Mouse (Mus musculus): ENCODE data around the gene Jhy.
A peak's percentile ranks its signal among the peaks of the same experiment; 100 is the strongest.

The Jhy gene

GRCm38 (mm10) chr9:40927351-40927980, 36.5 kb downstream of the Jhy start:
- no peak for DNase-seq (ENCODE audit: low spot score in 2 of 2)

DNA sequence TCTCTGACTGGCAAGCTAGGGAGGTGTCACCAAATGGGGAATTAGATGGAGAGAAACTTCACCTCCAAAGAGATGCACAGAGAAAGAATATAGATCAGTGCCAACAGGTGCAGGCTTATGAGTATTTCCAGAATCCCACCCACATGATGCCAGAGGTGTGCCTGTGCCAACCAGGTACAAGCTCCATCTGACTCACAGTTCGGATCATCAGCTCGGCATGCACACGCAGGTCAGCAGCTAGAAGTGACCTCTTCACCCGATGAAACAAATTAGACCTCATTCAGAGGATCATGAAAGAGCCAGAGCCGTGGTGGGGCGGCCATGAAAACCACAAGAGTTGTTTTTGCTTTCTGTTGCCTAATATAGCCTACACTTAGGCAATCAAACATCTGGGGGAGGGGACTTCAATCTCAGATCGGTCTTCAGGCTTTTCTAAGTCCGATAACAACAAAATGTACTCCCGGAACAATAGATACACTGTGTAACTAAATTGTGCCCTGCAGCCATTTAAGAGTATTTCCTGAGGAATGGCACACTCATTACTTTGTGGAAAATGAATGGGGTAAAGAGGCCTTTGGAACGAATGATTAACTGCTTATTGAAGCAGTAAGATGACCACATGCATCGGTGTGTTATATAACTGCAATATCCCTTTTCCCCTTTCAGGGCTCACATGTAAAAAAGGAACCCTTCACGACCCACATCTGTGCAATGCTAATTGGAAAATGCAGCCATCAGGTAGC, 45.9 kb downstream of the Jhy start:
- DNase-seq (ENCODE audit: low spot score in 2 of 2), result no peak

DNA sequence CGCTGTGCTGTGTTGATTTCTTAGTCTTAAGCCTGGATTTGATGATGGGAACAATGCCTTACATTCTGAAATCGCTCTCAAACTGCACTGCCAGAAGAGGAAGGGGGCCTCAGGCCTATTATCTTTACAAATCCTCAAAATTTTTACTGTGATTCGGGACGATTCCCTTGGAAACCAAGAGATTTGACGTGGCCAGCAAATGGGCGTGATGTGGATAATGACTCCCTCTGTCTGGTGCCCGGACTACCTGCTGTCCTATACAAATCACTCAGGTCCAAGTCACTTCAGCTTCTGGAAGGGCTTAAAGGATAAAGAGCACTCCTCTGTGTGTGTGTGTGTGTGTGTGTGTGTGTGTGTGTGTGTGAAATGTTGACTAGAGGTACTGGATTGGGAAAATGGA, 55.0 kb downstream of the Jhy start:
- DNase-seq (ENCODE audit: low spot score in 2 of 2), result no peak

DNA sequence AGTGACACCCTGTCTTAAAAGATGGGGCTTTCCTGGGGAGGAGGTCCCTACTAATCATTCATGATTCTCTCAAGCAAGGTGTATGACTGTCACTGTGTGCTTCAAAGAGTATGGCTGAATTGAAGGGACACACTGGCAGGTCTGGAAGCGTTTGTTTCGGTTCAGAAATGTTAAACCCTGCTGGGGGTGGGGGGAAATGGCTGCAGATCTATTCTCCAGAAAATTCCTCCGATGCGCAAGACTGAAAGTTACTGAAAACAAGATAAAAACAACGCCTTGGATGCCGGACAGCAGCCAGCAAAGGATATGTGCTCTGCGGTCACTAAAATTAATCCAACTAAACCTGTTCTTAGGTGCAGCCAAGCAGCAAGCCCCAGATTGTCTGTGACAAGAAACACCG, 55.5 kb downstream of the Jhy start:
- DNase-seq (ENCODE audit: low spot score in 2 of 2), result no peak

DNA sequence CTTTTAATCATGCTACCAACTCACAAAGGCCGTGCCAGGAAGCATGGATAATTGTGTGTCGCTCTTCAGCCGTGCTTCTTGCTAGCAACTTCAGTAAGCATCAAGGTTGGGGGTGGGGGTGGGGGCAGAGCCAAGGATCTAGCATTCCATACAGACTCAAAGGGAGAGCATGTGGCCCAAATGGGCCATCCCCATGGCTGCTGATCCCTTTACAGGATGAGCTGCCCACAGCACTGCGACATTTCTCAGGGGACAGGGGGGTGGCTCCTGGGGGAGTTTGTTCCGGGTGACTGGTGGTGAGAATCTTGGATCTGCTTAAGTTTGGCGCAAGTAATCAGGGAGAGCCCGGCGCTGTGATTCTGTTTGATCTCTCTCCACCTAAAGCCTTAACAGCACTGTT, 56.5 kb downstream of the Jhy start:
- no peak for DNase-seq (ENCODE audit: low spot score in 2 of 2)

GRCm38 (mm10) chr9:40892456-40892855, 71.5 kb downstream of the Jhy start:
- no peak for DNase-seq (ENCODE audit: low spot score in 2 of 2)

GRCm38 (mm10) chr9:40889389-40889788, 74.5 kb downstream of the Jhy start:
- no peak for DNase-seq (ENCODE audit: low spot score in 2 of 2)

DNA sequence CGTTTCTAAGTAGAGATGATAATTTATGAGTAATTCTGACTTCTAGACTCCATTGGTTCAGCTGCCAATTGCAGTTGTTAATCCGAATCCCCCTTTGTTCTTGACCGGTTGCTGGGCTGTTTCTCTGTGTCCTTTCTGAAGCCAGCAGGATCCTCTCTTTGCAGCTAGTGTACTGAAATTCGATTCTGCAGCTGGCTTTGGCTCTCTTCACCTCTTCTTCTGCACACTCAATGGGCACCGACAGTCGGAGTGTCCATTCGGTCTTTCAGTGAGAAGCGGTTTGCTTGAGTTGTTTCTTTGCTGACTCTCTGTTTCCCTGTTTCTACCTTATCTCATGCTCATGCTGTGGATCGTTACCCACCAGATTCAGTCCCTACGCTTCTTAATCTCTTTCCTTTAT, 78.2 kb downstream of the Jhy start:
- no peak for DNase-seq (ENCODE audit: low spot score in 2 of 2)

DNA sequence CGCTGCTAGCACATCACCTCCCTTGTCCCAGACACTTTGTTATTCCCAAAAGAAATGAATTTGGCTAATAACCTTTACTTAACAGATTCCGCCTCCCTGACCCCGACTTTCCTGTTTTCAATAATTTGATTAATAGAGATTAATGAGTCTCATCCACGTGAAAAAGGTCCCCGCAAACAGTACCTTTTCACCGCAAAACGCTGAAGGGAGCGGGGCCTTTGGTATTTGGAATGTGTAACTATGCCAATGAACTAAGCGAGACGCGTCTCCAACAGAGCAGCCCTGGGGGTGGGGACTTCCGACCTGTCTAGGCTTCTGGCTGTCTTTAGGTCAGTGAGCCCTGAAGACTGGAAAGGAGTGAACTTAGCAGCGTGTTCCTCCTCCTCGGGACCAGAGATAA, 84.9 kb downstream of the Jhy start:
- DNase-seq (ENCODE audit: low spot score in 2 of 2), result no peak

DNA sequence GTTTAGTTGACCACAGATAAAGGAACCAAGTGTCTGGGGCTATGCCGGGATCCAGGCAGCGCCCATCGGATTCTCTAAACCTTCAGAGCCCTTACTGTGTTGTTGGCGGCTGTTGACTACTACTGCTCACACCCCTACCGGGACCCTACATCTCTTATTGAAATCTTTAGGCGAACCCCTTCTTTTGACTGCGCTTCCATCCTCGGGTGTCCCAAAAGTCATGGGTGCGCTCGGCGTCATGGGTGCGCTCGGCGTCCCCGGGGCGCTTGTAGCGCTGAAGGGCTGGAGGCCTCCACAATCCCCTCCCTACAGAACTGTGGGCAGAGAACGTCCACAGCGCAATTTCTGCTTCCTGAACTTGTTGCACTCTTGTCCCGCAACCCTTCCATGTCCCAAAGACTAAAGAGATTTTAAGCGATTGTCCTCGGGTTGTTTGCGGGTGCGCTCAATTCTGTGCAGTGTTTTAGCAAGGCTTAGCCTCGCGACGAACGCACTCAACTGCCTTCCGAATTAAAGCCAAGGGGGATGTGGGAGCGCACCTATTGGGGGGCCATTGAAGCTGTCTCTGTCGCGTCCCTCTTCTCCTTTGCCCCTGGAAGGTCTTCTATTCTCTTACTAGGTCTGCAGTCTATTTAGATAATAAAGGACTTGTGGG, 85.5 kb downstream of the Jhy start:
- DNase-seq (ENCODE audit: low spot score in 2 of 2), result no peak

GRCm38 (mm10) chr9:40877881-40878235, 86.1 kb downstream of the Jhy start:
- no peak for DNase-seq (ENCODE audit: low spot score in 2 of 2)

DNA sequence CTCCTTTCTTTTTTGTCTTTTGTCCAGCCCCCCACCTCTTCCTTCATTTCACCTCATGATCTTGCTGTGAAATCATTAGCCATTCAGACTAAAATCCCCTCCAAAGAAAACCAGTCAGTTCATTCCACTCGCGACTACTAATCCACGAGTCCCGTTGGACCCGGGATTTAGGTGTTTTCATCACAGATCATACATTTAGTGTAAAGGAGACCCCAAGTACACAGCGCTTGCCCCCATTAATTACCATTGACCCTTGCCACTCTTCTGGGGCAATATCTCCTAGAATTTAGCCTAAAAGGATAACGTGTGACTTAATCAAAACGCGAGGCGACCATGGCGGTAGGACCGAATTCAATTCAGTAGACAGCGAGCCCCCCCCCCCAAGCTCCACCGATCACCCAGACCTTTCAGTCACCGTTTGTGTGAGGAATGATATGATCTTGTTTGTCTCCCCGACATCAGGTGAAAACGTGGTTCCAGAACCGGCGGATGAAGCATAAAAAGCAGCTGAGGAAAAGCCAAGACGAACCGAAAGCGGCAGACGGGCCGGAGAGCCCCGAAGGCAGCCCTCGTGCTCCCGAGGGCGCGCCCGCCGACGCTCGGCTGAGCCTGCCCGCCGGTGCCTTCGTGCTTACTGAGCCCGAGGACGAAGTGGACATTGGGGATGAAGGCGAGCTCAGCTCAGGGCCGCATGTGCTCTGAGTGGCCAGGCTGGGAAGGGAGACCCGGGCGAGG, 86.6 kb downstream of the Jhy start:
- DNase-seq (ENCODE audit: low spot score in 2 of 2), result no peak

GRCm38 (mm10) chr9:40876693-40877092, 87.2 kb downstream of the Jhy start:
- DNase-seq (ENCODE audit: low spot score in 2 of 2), result no peak

GRCm38 (mm10) chr9:40876164-40876563, 87.8 kb downstream of the Jhy start:
- no peak for DNase-seq (ENCODE audit: low spot score in 2 of 2)

DNA sequence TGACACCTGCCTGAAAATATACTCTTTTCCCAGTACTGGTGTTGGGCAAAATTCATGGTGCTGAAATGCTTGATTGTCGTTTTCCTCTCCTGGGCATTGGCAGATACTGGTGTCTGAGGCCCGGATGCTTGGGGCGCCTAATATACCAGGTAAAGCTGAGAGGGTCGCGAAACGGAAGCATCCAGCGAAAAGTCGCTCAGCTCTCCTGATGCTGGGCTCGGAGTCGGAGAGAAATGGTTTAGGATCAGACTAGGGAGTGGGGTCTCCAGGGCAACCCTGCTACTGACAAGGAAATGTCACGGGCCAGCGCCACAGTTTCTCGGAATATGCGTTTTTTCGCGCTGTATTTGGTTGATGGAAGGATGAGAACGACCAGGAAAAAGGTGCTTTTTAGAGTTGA, 88.5 kb downstream of the Jhy start:
- no peak for DNase-seq (ENCODE audit: low spot score in 2 of 2)

DNA sequence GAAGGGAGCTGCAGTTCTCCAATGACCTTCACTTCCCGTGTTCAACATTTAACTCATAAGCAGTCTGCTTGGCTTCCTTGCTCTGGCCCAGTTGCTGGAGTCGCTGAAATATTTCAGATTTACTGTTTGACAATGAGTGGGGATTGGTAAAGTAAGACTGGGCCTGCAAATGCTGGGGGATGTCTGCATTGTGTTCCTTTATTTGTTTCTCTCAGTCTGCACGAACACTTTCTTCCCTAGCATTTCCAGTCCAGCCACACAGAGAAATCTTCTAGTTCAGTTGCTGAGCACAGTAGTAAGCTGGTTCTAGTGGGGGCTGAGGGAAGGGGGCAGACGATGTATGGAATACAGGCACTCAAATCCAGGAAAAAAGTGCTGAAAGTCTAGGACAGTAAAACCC, 89.0 kb downstream of the Jhy start:
- DNase-seq (ENCODE audit: low spot score in 2 of 2), result no peak

- peak in 1 of 2 experiments; percentile 47 for DNase-seq (ENCODE audit: low spot score in 2 of 2)
Measured at GRCm38 (mm10) chr9:40873556-40874470, 90.1 kb downstream of the Jhy start, which contains the start of gene Bsx. Bsx (plus strand) TSS chr9:40874127.

DNA sequence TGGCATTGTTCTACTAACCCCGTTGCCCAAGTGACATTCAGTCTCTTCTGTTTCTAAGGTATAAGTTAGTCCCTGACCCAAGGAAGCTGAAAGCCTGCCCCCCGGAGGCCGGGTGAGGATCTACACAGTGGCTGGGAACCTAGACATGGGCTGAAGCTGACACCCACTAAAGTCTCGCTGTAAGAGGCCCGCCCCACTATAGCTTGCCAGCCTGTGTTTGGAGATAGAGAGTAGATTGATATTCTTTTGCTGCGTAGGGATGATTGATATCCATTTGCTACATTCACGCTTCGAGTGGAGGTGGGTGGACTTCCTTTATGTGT, 91.8 kb downstream of the Jhy start:
- DNase-seq (ENCODE audit: low spot score in 2 of 2), result no peak

- no peak for DNase-seq (ENCODE audit: low spot score in 2 of 2)
Measured at GRCm38 (mm10) chr9:40871369-40872155, 92.4 kb downstream of the Jhy start.

GRCm38 (mm10) chr9:40870331-40870730, 93.6 kb downstream of the Jhy start:
- no peak for DNase-seq (ENCODE audit: low spot score in 2 of 2)

- DNase-seq (ENCODE audit: low spot score in 2 of 2), result no peak
Measured at GRCm38 (mm10) chr9:40859196-40859595, 104.7 kb downstream of the Jhy start.

Measured in thymus, postnatal 10 days (tissue).